Comparison of ENCODE assay signal across 12 mouse cellular contexts in the genomic region with DNA sequence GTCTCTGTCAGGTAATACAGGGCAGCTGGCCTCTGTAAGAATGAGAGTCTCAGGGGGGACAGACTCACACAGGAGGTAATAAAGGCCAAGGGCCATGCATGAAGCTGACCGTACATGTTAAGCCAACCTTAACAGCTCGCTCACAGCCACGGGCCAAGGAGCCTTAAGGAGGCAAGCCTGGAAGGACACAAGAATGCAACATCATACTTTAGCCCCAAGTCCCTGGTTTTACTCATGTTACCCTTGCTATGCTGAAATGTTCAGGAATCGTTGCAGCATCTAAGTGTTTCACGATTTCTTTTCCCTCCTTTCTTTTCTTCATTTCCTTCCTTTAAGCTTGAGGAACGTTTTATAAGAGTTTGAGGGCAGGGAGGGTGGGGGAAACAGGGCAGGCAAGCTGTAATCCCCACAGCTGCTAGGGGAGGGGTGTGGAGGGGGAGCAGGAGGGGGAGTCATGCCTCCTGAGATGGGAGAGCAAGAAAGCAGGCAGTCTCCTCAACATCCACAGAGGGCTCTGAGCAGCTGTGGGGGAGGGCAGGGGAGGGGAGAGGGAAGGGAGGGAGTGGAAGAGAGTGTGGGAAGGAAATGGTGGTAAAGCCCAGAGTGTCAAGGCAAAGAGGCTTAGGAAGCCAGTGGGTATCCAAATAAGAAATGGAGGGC. TPM values are rescaled to one million over a fixed set of nuclear protein-coding genes. Genes with fewer than 3 reads are reported as not detected.
DNase-seq lines count a peak whose midpoint lies in the region; ATAC-seq and TF ChIP-seq lines count a peak whose summit lies in the region.
"Had no signal": no experiment of that assay in that cellular context is flagged by ENCODE, and none has a peak within 500 bp of the region (broad histone marks: within the 10 kb centered on the region; RNA-seq: fewer than 3 reads in every experiment).

No protein-coding gene starts in this region.

- H3K4me3 ChIP-seq in kidney, embryonic 14.5 days (ENCODE audit: low read length) = no peak overlapping the region
- no peak overlapping the region for H3K4me3 ChIP-seq in embryonic facial prominence, embryonic 11.5 days (ENCODE audit: low read depth, low read length)
- H3K4me3 ChIP-seq in limb, embryonic 14.5 days (replicated peaks; ENCODE audit: low read length) = no peak overlapping the region

- H3K36me3 ChIP-seq in kidney, embryonic 14.5 days (ENCODE audit: control insufficient read depth, insufficient read depth, low read length) = no peaks in the 10 kb centered on the region
- no peaks in the 10 kb centered on the region for H3K36me3 ChIP-seq in embryonic facial prominence, embryonic 11.5 days (replicated peaks; ENCODE audit: control insufficient read depth, insufficient read depth, low read depth, low read length)
- no peaks in the 10 kb centered on the region for H3K36me3 ChIP-seq in limb, embryonic 14.5 days (ENCODE audit: control insufficient read depth, insufficient read depth, low read length)

- no peaks in the 10 kb centered on the region for H3K9me3 ChIP-seq in kidney, embryonic 14.5 days (ENCODE audit: control insufficient read depth, low read length)
- H3K9me3 ChIP-seq in embryonic facial prominence, embryonic 11.5 days (replicated peaks; ENCODE audit: control insufficient read depth, low read length) = no peaks in the 10 kb centered on the region
- no peaks in the 10 kb centered on the region for H3K9me3 ChIP-seq in limb, embryonic 14.5 days (ENCODE audit: control insufficient read depth, low read length)

- no peaks in the 10 kb centered on the region for H3K27me3 ChIP-seq in kidney, embryonic 14.5 days (ENCODE audit: control insufficient read depth, insufficient read depth, low read length)
- no peaks in the 10 kb centered on the region for H3K27me3 ChIP-seq in embryonic facial prominence, embryonic 11.5 days (ENCODE audit: control insufficient read depth, insufficient read depth, low read length)
- H3K27me3 ChIP-seq in limb, embryonic 14.5 days (ENCODE audit: control insufficient read depth, insufficient read depth, low read length) = no peaks in the 10 kb centered on the region

- DNase-seq in kidney, postnatal 36 days = no peak
- DNase-seq in embryonic facial prominence, embryonic 11.5 days (ENCODE audit: low spot score) = peak; percentile 37
- DNase-seq in limb, embryonic 14.5 days (ENCODE audit: low spot score) = peak; percentile 56
- DNase-seq in thymus, adult 18-20 months = peak; percentile 24 to 58
- DNase-seq in natural killer cell, adult 2 months (ENCODE audit: low spot score in 2 of 2) = no peak
- DNase-seq in lung, adult 18-20 months = no peak
- no peak for DNase-seq in urinary bladder, adult 18-20 months (ENCODE audit: low spot score in 2 of 2)
- DNase-seq: cerebellum, postnatal 14 days; lung, postnatal 36 days; right cerebral cortex, adult 18-20 months had no signal

- peaks cover 25% of the 10 kb centered on the region for H3K4me1 ChIP-seq in kidney, embryonic 14.5 days (ENCODE audit: control insufficient read depth, insufficient read depth, low read length)
- no peaks in the 10 kb centered on the region for H3K4me1 ChIP-seq in embryonic facial prominence, embryonic 11.5 days (ENCODE audit: control insufficient read depth, insufficient read depth, low read length)
- peaks cover 23% of the 10 kb centered on the region for H3K4me1 ChIP-seq in limb, embryonic 14.5 days (ENCODE audit: control insufficient read depth, insufficient read depth, low read length)

- WGBS in kidney, embryonic 14.5 days = 35% methylated on average over 6 of the region's 6 CpGs
- 64% methylated on average over 6 of the region's 6 CpGs for WGBS in embryonic facial prominence, embryonic 11.5 days
- 21% methylated on average over 6 of the region's 6 CpGs for WGBS in limb, embryonic 14.5 days

- H3K9ac ChIP-seq in kidney, embryonic 14.5 days (ENCODE audit: low read depth, low read length) = no peak overlapping the region
- no peak overlapping the region for H3K9ac ChIP-seq in embryonic facial prominence, embryonic 11.5 days (replicated peaks; ENCODE audit: low read length)
- no peak overlapping the region for H3K9ac ChIP-seq in limb, embryonic 14.5 days (ENCODE audit: low read depth, low read length, severe bottlenecking)

- TF ChIP-seq POLR2A in limb, embryonic 14.5 days (IDR thresholded peaks at IDR 0.05; ENCODE audit: borderline replicate concordance, extremely low read depth, insufficient read depth, insufficient read length) = no peak

- no peak for ATAC-seq in kidney, embryonic 14.5 days (ENCODE audit: low FRiP score, low TSS enrichment)
- no peak for ATAC-seq in embryonic facial prominence, embryonic 11.5 days (replicated peaks; ENCODE audit: insufficient number of reproducible peaks, low FRiP score, low TSS enrichment, low read depth)
- peak; percentile 75 for ATAC-seq in limb, embryonic 14.5 days (ENCODE audit: low FRiP score, low read depth)
- ATAC-seq: inflammation-experienced regulatory T-cells, adult 6 months had no signal

- peak overlapping the region; percentile 11; the same call in 1 of the 2 replicates for H3K27ac ChIP-seq in kidney, embryonic 14.5 days (ENCODE audit: low read depth, low read length)
- H3K27ac ChIP-seq in embryonic facial prominence, embryonic 11.5 days (replicated peaks; ENCODE audit: low read depth, low read length) = no peak overlapping the region
- peak overlapping the region; percentile 61 for H3K27ac ChIP-seq in limb, embryonic 14.5 days (replicated peaks; ENCODE audit: low read depth, low read length)

- no peak overlapping the region for H3K4me2 ChIP-seq in kidney, embryonic 14.5 days (replicated peaks; ENCODE audit: low read depth, low read length)
- no peak overlapping the region for H3K4me2 ChIP-seq in embryonic facial prominence, embryonic 11.5 days (ENCODE audit: low read depth, low read length)
- no peak overlapping the region for H3K4me2 ChIP-seq in limb, embryonic 14.5 days (replicated peaks; ENCODE audit: low read depth, low read length, severe bottlenecking)

RNA-seq across cellular contexts. Expression of a gene that starts 28.4 kb away (rescaled TPM):
- 6.4 and 12.2 TPM in 2 replicates for polyA plus RNA-seq in kidney, embryonic 14.5 days (2014; fragmentation: Nextera tagmentation; extraction: Ambion mirVana)
- 4.6 and 5.5 TPM in 2 replicates for polyA plus RNA-seq in embryonic facial prominence, embryonic 11.5 days (2014; fragmentation: Nextera tagmentation; extraction: Ambion mirVana)
- 14.3 TPM in 2 replicates for polyA plus RNA-seq in limb, embryonic 14.5 days (2012; rRNA removed)
- 10.7 and 11.5 TPM in 2 replicates for polyA plus RNA-seq in limb, embryonic 14.5 days (2014; fragmentation: Nextera tagmentation; extraction: Ambion mirVana)

Comparison
In these comparisons a context has a peak if more than half of its experiments do, and no peak if none do; other contexts are left out.
1. DNase-seq: peak in embryonic facial prominence, embryonic 11.5 days (single experiment), limb, embryonic 14.5 days (single experiment) and thymus, adult 18-20 months (2 of 2); none in kidney, postnatal 36 days (0 of 2), natural killer cell, adult 2 months (0 of 2), lung, adult 18-20 months (0 of 2) and urinary bladder, adult 18-20 months (0 of 2).